Mouse (Mus musculus) cerebellum, adult 2 months (tissue): ENCODE measurements at regions not wholly inside any gene's neighbourhood (a gene's known extent, or its start where the extent isn't known, plus 50 kb on each side); places are given as distances from the start of the nearest gene placed in this dataset.

Source experiments
- CTCF ChIP-seq: fragments of 200-500 bp; IDR thresholded peaks from 2 replicates; pipeline ENCODE4 v1.5.1; 2011; ENCODE audit warnings: low read depth, mild to moderate bottlenecking, control low read depth, low read length, moderate library complexity, borderline replicate concordance; ENCODE audit not compliant: insufficient read depth
- POLR2A ChIP-seq: fragments of 200-500 bp; IDR thresholded peaks from 2 replicates; pipeline ENCODE4 v1.6.1; 2011; ENCODE audit warnings: low read length, control low read depth, borderline replicate concordance; ENCODE audit not compliant: insufficient read depth

DNA sequence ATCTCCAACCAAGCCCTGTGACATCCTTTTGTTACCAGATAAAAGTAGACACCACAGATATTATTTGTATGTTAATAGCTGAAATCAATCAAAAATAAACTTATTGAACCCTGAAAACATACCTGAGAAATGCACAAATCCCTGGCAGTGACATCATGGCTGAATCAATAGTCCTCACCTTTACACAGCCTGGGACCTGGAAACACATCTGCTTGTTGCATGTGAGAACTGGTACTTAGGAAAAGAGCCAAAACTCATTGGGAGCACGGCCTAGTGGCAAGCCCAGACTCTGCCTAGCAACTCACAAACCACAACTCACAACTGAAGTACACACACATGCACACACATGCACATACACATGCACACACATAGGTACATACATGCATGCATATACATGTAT lies 330.9 kb downstream of the Rps6kc1 start:
- TF ChIP-seq POLR2A, result no peak
- no peak for TF ChIP-seq CTCF
